Comparison of ENCODE assay signal across 14 mouse cellular contexts in genomic region chr11:95122100-95122489, GRCm38 (mm10). TPM values are rescaled to one million over a fixed set of nuclear protein-coding genes. Genes with fewer than 3 reads are reported as not detected.
DNase-seq lines count a peak whose midpoint lies in the region; ATAC-seq and TF ChIP-seq lines count a peak whose summit lies in the region.
"Had no signal": no experiment of that assay in that cellular context is flagged by ENCODE, and none has a peak within 500 bp of the region (broad histone marks: within the 10 kb centered on the region; RNA-seq: fewer than 3 reads in every experiment).

No protein-coding gene starts in this region.

- ATAC-seq in heart, embryonic 11.5 days (replicated peaks; ENCODE audit: insufficient number of reproducible peaks, low FRiP score, low TSS enrichment): no peak
- no peak for ATAC-seq in midbrain, embryonic 15.5 days (replicated peaks)
- no peak for ATAC-seq in limb, embryonic 11.5 days (ENCODE audit: insufficient number of reproducible peaks, low FRiP score, low TSS enrichment, low read depth)
- no peak for ATAC-seq in stomach, embryonic 16.5 days (ENCODE audit: insufficient read depth, low FRiP score)
- ATAC-seq: intestine, embryonic 16.5 days had no signal

- TF ChIP-seq CTCF in thymus, adult 2 months (IDR thresholded peaks at IDR 0.05; ENCODE audit: borderline replicate concordance, control insufficient read depth, extremely low read depth, insufficient read depth, low read length, poor library complexity): no peak

- DNase-seq in heart, adult 9 months (ENCODE audit: low spot score in 2 of 2): no peak
- no peak for DNase-seq in midbrain, embryonic 10.5 days (ENCODE audit: low spot score)
- no peak for DNase-seq in limb, embryonic 11.5 days (ENCODE audit: low spot score)
- DNase-seq in right cerebral cortex, postnatal 4 days: no peak
- no peak for DNase-seq in thymus, adult 2 months
- DNase-seq: cerebellum, adult 2 months; heart, postnatal 36 days; thymus, postnatal 36 days had no signal

- no peak overlapping the region for H3K27ac ChIP-seq in heart, embryonic 11.5 days (ENCODE audit: low read depth, low read length)
- no peak overlapping the region for H3K27ac ChIP-seq in midbrain, embryonic 10.5 days (replicated peaks)
- H3K27ac ChIP-seq in midbrain, embryonic 15.5 days: no peak overlapping the region
- no peak overlapping the region for H3K27ac ChIP-seq in limb, embryonic 11.5 days (replicated peaks; ENCODE audit: low read depth, low read length)
- no peak overlapping the region for H3K27ac ChIP-seq in stomach, embryonic 16.5 days (ENCODE audit: low read length)
- no peak overlapping the region for H3K27ac ChIP-seq in thymus, adult 2 months (ENCODE audit: control insufficient read depth, insufficient read depth, low read length)
- H3K27ac ChIP-seq: left cerebral cortex, adult 2 months; liver, embryonic 14.5 days had no signal

- H3K27me3 ChIP-seq in heart, embryonic 11.5 days (ENCODE audit: control insufficient read depth, insufficient read depth, low read length): peaks cover 92% of the 10 kb centered on the region
- H3K27me3 ChIP-seq in midbrain, embryonic 10.5 days (ENCODE audit: low read depth, poor library complexity, severe bottlenecking): peaks cover 100% of the 10 kb centered on the region
- peaks cover 76% of the 10 kb centered on the region for H3K27me3 ChIP-seq in midbrain, embryonic 15.5 days (replicated peaks)
- peaks cover 70% of the 10 kb centered on the region for H3K27me3 ChIP-seq in limb, embryonic 11.5 days (ENCODE audit: control insufficient read depth, insufficient read depth, low read length)
- H3K27me3 ChIP-seq in stomach, embryonic 16.5 days (ENCODE audit: control insufficient read depth, insufficient read depth, low read length): peaks cover 53% of the 10 kb centered on the region
- peaks cover 28% of the 10 kb centered on the region for H3K27me3 ChIP-seq in thymus, adult 2 months (ENCODE audit: control insufficient read depth, insufficient read depth, low read length)

- peaks cover 22% of the 10 kb centered on the region for H3K4me1 ChIP-seq in heart, embryonic 11.5 days (ENCODE audit: control insufficient read depth, insufficient read depth, low read length)
- H3K4me1 ChIP-seq in midbrain, embryonic 10.5 days: peaks cover 54% of the 10 kb centered on the region
- H3K4me1 ChIP-seq in midbrain, embryonic 15.5 days: peaks cover 37% of the 10 kb centered on the region
- peaks cover 30% of the 10 kb centered on the region for H3K4me1 ChIP-seq in limb, embryonic 11.5 days (ENCODE audit: control insufficient read depth, insufficient read depth, low read length)
- H3K4me1 ChIP-seq in stomach, embryonic 16.5 days (ENCODE audit: control insufficient read depth, insufficient read depth, low read length): peaks cover 17% of the 10 kb centered on the region
- H3K4me1 ChIP-seq in thymus, adult 2 months (replicated peaks; ENCODE audit: control insufficient read depth, insufficient read depth, low read length): peaks cover 6% of the 10 kb centered on the region

- peak overlapping the region; percentile 79; the same call in 1 of the 2 replicates for H3K4me2 ChIP-seq in heart, embryonic 11.5 days
- H3K4me2 ChIP-seq in midbrain, embryonic 15.5 days: no peak overlapping the region
- peak overlapping the region; percentile 48; the same call in 1 of the 2 replicates for H3K4me2 ChIP-seq in limb, embryonic 11.5 days (ENCODE audit: low read depth, severe bottlenecking)
- H3K4me2 ChIP-seq in stomach, embryonic 16.5 days (ENCODE audit: low read depth, low read length): peak overlapping the region; percentile 50; the same call in 1 of the 2 replicates

- H3K4me3 ChIP-seq in heart, embryonic 11.5 days (ENCODE audit: low read depth, low read length): peak overlapping the region; percentile 44; the same call in 1 of the 2 replicates
- H3K4me3 ChIP-seq in midbrain, embryonic 10.5 days: peak overlapping the region; percentile 52; the same call in 1 of the 2 replicates
- no peak overlapping the region for H3K4me3 ChIP-seq in midbrain, embryonic 15.5 days
- H3K4me3 ChIP-seq in limb, embryonic 11.5 days (ENCODE audit: low read depth, low read length): no peak overlapping the region
- H3K4me3 ChIP-seq in stomach, embryonic 16.5 days (replicated peaks; ENCODE audit: low read length): peak overlapping the region; percentile 41
- no peak overlapping the region for H3K4me3 ChIP-seq in thymus, adult 2 months (ENCODE audit: control insufficient read depth, insufficient read depth, low read length)
- H3K4me3 ChIP-seq: left cerebral cortex, adult 2 months had no signal

- 38% methylated on average over 6 of the region's 6 CpGs for WGBS in heart, embryonic 11.5 days (ENCODE audit: insufficient replicate concordance)
- WGBS in midbrain, embryonic 10.5 days: 20% methylated on average over 6 of the region's 6 CpGs
- WGBS in midbrain, embryonic 15.5 days: 18% methylated on average over 6 of the region's 6 CpGs
- WGBS in limb, embryonic 11.5 days: 24% methylated on average over 6 of the region's 6 CpGs
- 59% methylated on average over 6 of the region's 6 CpGs for WGBS in stomach, embryonic 16.5 days
- WGBS in thymus, adult 2 months: 83% methylated on average over 6 of the region's 6 CpGs

- no peak for TF ChIP-seq POLR2A in thymus, adult 2 months (IDR thresholded peaks at IDR 0.05; ENCODE audit: control insufficient read depth, extremely low read depth, insufficient read depth, low read length, poor library complexity)

- no peaks in the 10 kb centered on the region for H3K36me3 ChIP-seq in heart, embryonic 11.5 days (ENCODE audit: control insufficient read depth, insufficient read depth, low read length)
- no peaks in the 10 kb centered on the region for H3K36me3 ChIP-seq in midbrain, embryonic 10.5 days
- no peaks in the 10 kb centered on the region for H3K36me3 ChIP-seq in midbrain, embryonic 15.5 days (replicated peaks)
- no peaks in the 10 kb centered on the region for H3K36me3 ChIP-seq in limb, embryonic 11.5 days (ENCODE audit: control insufficient read depth, insufficient read depth, low read length)
- no peaks in the 10 kb centered on the region for H3K36me3 ChIP-seq in stomach, embryonic 16.5 days (ENCODE audit: control insufficient read depth, insufficient read depth, low read length)
- H3K36me3 ChIP-seq in thymus, adult 2 months (ENCODE audit: control insufficient read depth, insufficient read depth, low read length): no peaks in the 10 kb centered on the region

- no peak overlapping the region for H3K9ac ChIP-seq in heart, embryonic 11.5 days (ENCODE audit: low read depth, low read length)
- H3K9ac ChIP-seq in midbrain, embryonic 15.5 days: no peak overlapping the region
- no peak overlapping the region for H3K9ac ChIP-seq in limb, embryonic 11.5 days (ENCODE audit: low read length)
- peak overlapping the region; percentile 62; the same call in 1 of the 2 replicates for H3K9ac ChIP-seq in stomach, embryonic 16.5 days (ENCODE audit: low read length)
- H3K9ac ChIP-seq: liver, embryonic 14.5 days had no signal

- no peaks in the 10 kb centered on the region for H3K9me3 ChIP-seq in heart, embryonic 11.5 days (replicated peaks; ENCODE audit: control insufficient read depth, low read length)
- no peaks in the 10 kb centered on the region for H3K9me3 ChIP-seq in midbrain, embryonic 10.5 days (replicated peaks)
- H3K9me3 ChIP-seq in midbrain, embryonic 15.5 days: no peaks in the 10 kb centered on the region
- no peaks in the 10 kb centered on the region for H3K9me3 ChIP-seq in limb, embryonic 11.5 days (ENCODE audit: control insufficient read depth, low read length)
- no peaks in the 10 kb centered on the region for H3K9me3 ChIP-seq in stomach, embryonic 16.5 days (replicated peaks; ENCODE audit: control insufficient read depth, low read length)

RNA-seq across cellular contexts. Expression of gene Dlx3, which starts 2.2 kb away (rescaled TPM):
- polyA plus RNA-seq in heart, embryonic 11.5 days (2014; fragmentation: Nextera tagmentation; extraction: Ambion mirVana): 0.30 and 0.40 TPM in 2 replicates
- 0.89 and 1.3 TPM in 2 replicates for polyA plus RNA-seq in midbrain, embryonic 10.5 days (2016; fragmentation: Nextera tagmentation; extraction: Ambion mirVana)
- 0.17 and 0.20 TPM in 2 replicates for polyA plus RNA-seq in midbrain, embryonic 15.5 days (2015; fragmentation: Nextera tagmentation; extraction: Ambion mirVana)
- polyA plus RNA-seq in limb, embryonic 11.5 days (2014; fragmentation: Nextera tagmentation; extraction: Ambion mirVana): 5.4 and 6.7 TPM in 2 replicates
- polyA plus RNA-seq in stomach, embryonic 16.5 days (2015; fragmentation: Nextera tagmentation; extraction: Ambion mirVana): 3.0 and 3.9 TPM in 2 replicates
- 0.91 and 1.0 TPM in 2 replicates for polyA plus RNA-seq in thymus, adult 2 months (2012; rRNA removed)

RNA-seq across cellular contexts. Expression of gene Dlx4, which starts 24.0 kb away (rescaled TPM):
- not detected in 2 replicates for polyA plus RNA-seq in heart, embryonic 11.5 days (2014; fragmentation: Nextera tagmentation; extraction: Ambion mirVana)
- 0.10 and 0.15 TPM in 2 replicates for polyA plus RNA-seq in midbrain, embryonic 10.5 days (2016; fragmentation: Nextera tagmentation; extraction: Ambion mirVana)
- polyA plus RNA-seq in midbrain, embryonic 15.5 days (2015; fragmentation: Nextera tagmentation; extraction: Ambion mirVana): not detected in 2 replicates
- 0.40 and 0.80 TPM in 2 replicates for polyA plus RNA-seq in limb, embryonic 11.5 days (2014; fragmentation: Nextera tagmentation; extraction: Ambion mirVana)
- 0.99 and 1.7 TPM in 2 replicates for polyA plus RNA-seq in stomach, embryonic 16.5 days (2015; fragmentation: Nextera tagmentation; extraction: Ambion mirVana)
- polyA plus RNA-seq in thymus, adult 2 months (2012; rRNA removed): 0.23 and 0.34 TPM in 2 replicates

RNA-seq across cellular contexts. Expression of gene Itga3, which starts 45.5 kb away (rescaled TPM):
- 8.5 and 9.7 TPM in 2 replicates for polyA plus RNA-seq in heart, embryonic 11.5 days (2014; fragmentation: Nextera tagmentation; extraction: Ambion mirVana)
- 5.1 and 5.4 TPM in 2 replicates for polyA plus RNA-seq in midbrain, embryonic 10.5 days (2016; fragmentation: Nextera tagmentation; extraction: Ambion mirVana)
- 17.2 and 17.4 TPM in 2 replicates for polyA plus RNA-seq in midbrain, embryonic 15.5 days (2015; fragmentation: Nextera tagmentation; extraction: Ambion mirVana)
- polyA plus RNA-seq in limb, embryonic 11.5 days (2014; fragmentation: Nextera tagmentation; extraction: Ambion mirVana): 5.7 and 6.8 TPM in 2 replicates
- polyA plus RNA-seq in stomach, embryonic 16.5 days (2015; fragmentation: Nextera tagmentation; extraction: Ambion mirVana): 19.4 and 19.9 TPM in 2 replicates
- polyA plus RNA-seq in thymus, adult 2 months (2012; rRNA removed): 17.0 and 17.1 TPM in 2 replicates

Comparison
In these comparisons a context has a peak if more than half of its experiments do, and no peak if none do; other contexts are left out.
1. H3K4me3 ChIP-seq: peak in heart, embryonic 11.5 days (single experiment), midbrain, embryonic 10.5 days (single experiment) and stomach, embryonic 16.5 days (single experiment); none in midbrain, embryonic 15.5 days (single experiment), limb, embryonic 11.5 days (single experiment) and thymus, adult 2 months (single experiment).